Mouse (Mus musculus) right cerebral cortex, adult 18-20 months (tissue): ENCODE data around the gene Abcb8.

Source experiments
- DNase-seq: peaks from one replicate; pipeline ENCODE4 v3.0.0; 2022; ENCODE audit warnings: mixed read lengths

Abcb8 gene

DNA sequence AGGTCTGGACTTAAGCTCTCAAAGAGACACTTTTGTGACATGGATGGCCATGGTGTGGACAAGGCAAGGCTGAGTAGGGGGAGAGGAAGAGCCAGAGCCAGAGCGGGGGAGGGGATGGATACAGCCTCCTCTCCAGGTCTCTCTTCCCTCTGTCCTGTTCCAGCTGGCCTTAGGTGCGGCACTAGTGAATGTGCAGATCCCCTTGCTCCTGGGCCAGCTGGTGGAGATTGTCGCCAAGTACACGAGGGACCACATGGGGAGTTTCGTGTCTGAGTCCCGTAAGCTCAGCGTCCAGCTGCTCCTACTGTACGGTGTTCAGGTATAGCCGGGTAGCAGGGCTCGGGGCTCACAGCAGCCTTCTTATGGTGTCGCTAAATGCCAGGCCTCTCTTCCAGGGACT is 6.9 kb downstream of the Abcb8 start:
- DNase-seq: no peak

DNA sequence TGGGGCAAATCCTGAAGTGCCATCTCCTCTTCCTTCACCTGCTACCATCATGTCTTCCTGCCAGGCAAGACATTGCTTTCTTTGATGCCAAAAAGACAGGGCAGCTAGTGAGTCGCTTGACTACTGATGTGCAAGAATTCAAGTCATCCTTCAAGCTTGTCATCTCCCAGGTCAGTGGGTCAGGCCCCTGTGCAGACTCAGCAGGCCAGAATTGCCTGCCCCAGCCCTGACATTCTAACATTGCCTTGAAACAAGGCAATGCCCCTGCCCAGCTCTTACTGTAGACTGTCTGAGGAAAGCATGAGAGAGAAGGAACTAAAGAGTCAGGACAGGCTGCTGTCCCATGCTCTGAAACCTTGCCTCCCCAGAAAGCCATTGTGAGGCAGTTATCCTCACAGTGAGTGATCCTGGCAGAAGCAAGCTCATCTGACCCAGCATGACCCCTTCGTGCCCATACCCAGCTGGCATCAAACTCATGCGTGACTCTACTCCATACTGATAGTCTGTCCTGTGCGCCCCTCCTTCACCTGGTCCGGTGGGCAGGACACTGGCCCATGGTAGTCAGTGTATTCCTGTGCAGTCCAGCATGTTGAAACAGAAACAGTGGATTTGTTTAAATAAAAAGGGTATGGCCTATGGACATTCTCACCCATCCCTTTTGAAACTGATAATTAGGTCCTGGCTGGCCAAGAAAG is 7.6 kb downstream of the Abcb8 start:
- DNase-seq: no peak

DNA sequence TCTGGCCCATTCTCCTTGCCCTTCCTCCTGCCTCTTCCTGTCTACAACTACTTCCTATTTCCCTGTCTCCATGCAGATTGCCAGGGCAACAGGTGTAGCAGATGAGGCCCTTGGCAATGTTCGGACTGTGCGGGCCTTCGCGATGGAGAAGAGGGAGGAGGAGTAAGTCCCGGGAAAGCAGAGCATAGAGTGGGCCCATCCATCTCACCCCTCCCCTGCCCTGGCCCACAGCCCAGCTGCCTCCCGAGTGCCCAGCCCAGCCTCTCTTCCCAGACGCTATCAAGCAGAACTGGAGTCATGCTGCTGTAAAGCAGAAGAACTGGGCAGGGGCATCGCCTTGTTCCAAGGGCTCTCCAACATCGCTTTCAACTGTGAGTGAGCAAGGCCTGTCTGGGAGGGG is 8.5 kb downstream of the Abcb8 start:
- DNase-seq: no peak

DNA sequence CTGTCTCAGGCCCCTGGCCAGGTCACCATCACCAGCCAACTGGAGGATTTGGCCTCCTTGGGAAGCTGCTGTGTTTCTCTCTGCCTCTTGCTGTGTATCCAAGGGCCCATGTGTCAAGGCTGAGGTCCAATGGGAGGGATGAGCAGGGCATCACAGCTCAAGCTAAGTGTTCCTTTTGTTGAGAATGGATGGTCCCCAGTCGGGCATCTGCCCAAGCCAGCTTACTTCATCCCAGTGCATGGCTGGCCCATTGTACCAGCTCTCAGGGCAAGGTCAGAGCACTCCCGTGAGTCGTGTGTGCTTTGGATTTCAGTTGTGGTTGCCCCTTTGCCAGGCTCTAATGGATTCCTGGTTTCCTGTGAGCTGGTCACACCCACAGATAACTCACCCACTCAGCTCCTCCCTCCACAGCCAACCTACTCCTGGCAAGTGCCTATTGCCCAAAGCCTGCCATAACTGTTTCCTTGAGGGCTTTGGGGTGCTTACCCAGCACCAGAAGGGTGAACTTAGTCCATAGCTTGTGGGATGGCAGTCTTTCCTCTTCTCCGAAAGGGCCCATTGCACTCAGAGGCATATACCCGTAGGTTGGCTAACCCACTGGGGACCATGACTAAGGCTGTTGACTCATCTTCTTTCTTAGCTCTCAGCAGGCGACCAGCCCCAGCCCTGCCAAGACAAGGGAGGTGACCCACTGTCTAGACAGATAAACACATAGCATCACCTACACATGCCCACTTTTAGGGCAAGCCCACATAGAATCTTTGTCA is 11.3 kb downstream of the Abcb8 start:
- DNase-seq: peak; percentile 29

DNA sequence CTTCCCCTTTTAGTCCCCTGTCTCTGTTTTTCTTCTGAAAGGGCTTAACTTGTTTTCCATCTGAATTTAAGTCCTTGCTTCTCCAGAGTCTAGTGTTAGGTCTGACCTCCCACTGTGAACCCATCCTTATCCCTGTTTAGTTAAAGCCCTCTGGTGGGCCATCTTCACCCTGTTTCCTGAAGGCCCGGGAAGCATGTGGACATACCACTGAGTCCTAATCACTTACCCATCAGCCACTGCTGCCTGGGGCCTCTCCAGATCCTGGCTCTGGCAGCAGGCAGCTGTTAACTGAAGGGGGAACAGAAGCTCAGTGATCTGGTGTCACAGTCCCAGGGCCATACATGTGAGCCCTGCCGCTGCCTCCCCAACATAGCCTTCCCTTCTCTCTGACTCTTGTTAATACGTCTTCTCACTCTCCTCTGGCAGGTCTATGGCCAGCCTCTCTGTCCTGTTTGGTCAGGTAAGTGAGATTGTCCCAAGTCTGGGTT is 12.0 kb downstream of the Abcb8 start:
- DNase-seq: no peak

DNA sequence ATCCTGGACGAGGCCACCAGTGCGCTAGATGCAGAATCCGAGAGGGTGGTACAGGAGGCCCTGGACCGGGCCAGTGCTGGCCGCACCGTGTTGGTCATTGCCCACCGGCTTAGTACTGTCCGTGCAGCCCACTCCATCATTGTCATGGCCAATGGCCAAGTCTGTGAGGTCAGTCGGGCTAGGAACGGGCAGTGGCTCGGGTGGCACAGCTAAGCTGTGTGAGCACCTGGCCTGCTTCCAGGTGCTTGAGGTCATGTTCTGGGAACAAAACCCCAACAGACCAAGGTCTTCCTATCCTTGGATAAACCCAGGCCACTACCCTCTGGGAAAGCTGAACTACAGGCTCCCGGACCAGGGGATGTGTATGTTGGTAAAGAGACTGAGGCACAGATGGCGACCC is 15.2 kb downstream of the Abcb8 start:
- no peak for DNase-seq

DNA sequence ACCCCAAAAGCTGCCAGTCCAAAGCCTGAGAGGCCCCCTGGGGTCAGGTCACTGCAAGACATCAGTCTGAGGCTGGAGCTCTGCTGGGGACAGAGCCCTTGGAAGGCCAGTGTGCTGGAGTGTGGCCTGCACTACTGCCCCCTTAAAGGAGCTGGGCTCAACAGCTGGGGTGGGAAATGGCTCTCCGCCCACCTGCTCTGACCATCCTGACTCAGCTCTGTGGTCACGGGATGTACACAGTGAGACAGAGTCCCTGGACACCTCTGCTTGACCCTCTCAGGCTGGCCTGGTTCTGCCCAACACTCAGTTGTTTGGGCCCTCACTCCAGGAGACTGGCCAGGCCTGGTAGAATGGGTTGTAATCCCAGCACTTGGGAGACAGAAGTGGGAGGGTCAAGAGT is 16.0 kb downstream of the Abcb8 start:
- no peak for DNase-seq

DNA sequence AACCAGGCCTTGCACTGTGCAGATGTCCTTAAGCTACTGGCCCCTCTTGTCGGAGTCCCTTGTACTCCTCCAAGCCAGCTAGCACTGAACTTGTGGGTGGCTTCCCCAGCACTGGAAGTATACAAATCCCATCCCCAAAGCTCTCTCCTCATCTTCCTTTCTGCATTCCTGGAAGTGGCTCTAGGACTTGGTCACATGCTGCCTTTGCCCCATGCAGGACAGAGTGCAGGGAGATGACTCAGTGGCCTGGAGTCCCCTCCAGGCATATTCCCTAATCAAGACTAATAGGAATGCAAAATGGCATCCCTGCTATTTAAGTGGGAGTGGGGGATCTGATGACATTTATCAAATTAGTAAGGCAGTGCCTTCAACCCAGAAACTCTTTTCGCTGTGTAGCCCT is 18.6 kb downstream of the Abcb8 start:
- no peak for DNase-seq

DNA sequence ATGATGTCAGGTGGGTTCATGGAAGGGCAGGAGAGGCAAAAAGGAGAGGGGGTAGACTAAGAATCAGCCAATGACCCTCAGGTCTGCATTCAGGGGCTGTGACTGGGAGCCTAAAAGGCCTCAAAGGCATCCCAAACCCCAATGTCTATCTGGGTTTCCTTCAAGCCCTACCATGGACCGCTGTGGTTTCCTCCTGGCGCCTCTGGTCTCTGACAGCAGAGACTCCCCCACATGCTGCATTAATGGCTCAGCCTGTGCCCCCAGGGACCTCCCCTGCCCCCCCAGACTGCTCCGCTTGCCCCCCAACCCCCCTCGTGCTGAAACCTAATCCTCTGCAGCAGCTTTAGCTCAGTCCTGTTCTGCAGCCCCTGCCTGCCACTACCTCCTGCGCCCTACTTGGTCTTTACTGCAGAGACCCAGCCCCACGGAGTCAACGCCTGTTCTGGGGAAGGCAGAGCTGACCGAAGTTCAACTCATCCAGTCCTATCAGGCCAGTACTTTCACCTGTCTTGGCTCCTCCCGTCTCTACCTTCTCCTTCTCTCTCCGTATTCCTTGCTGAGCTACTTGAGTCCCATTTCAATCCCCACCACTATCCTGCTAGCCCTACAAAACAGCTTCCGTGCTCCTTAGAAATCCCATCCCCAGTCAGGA is 19.7 kb downstream of the Abcb8 start, which contains the start of gene Asic3:
Asic3 (plus strand) TSS at position 351 of the 652 bp plus-strand sequence.
- no peak for DNase-seq

DNA sequence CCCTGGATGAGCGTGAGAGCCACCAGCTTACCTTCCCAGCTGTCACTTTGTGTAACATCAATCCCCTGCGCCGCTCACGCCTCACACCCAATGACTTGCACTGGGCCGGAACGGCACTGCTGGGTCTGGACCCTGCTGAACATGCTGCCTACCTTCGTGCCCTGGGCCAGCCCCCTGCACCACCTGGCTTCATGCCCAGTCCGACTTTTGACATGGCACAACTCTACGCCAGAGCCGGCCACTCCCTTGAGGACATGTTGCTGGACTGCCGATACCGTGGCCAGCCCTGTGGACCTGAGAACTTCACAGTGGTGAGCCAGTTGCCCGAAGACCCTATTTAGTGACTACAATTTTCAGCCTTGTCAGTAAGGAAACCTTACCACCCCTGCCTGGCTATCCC is 20.5 kb downstream of the Abcb8 start:
- no peak for DNase-seq

DNA sequence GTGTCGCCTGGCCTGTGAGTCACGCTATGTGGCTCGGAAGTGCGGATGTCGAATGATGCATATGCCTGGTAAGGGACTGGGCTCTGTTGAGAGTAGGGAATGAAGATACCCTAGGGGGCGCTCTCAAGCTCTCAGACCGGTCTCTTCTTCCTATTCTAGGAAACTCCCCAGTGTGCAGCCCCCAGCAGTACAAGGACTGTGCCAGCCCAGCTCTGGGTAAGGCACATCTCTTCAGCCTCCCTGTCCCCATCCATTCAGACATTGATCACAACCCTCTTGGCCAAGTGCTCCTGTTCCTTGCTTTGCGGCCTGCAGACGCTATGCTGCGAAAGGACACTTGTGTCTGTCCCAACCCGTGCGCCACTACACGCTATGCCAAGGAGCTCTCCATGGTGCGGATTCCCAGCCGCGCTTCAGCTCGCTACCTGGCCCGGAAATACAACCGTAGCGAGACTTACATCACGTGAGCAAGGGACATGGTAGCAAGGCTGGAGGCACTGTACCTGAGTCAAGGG is 22.8 kb downstream of the Abcb8 start:
- peak; percentile 66 for DNase-seq

DNA sequence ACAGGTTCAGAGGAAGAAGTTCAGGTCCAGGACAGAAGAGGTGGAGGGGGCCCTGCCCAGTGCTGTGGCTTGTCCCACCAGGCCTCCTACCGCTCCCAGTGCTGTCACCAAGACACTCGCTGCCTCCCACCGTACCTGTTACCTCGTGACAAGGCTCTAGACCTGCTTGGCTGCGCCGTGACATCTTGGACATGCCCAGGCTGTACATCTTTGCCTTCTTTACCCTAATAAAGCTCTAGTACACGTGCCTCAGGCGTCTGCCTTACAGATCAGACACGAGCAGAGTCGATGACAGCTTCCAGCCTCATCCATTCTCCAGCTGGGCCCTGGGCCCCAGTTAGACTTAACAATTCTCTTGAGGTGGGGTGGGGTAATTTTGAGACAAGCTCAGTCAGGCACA is 24.1 kb downstream of the Abcb8 start:
- no peak for DNase-seq

DNA sequence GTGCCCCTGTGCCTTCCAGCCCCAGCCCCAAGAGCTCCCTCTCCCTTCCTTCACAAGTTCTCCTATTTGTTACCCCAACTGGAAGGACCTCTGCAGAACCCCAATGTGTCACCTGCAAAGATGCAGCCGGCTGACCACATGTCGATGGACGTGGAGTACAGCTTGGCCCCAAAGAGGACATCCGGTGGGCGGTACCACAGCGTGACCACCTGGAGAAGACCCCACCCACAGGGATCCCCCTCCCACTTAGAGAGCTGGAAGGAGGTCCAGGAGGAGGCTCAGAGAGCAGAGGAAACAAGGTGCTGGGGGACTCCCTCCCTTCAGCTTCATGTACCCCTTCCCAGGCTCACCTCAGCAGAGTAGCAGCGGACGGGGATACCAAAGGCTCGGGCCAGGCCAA is 26.9 kb downstream of the Abcb8 start:
- DNase-seq: no peak

DNA sequence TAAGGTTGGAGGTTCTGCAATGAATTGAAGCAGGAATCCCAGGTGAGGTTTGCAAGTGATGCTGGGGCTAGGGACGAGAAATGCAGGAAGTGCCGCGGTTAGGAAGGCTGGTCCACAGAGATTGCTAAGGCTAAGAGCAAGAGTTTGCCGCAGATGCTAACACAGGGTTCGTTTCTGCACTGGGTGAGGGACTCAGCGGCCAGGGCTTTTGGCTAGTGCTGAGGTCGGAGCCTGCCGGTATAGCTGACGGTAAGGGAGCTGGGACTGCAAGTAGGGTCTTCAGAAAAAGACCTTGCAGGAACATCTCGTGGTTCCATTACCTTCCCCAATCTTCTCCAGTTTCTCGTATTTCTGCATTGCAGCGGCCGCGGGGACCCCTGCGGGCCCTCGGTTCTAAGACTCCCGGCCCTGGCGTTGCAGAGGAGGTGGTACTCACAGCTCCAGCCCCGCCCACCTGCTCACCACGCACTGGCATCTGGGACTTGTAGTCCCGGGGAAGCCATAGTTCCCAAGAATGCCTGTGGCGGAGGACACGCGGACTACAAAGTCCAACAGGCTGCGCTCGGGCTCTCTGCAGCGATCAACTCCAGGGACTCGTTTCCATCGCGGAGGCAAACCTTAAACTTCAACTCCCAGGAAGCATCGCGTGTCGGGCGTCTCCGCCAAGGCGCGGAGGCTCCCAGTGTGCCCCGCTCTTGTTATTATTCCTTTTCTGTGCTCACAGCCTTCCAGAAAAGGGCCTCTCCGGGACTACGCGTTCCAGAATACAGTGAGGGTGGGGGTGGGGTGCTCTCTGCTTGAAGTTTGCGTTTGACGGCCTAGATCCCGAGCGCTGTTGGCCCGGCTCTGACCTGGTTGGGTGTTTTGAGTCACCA is 29.9 kb downstream of the Abcb8 start, which contains the start of the genes Cdk5 and Slc4a2:
Cdk5 (minus strand) TSS at position 402 of the 875 bp plus-strand sequence.
Slc4a2 (plus strand) TSS at position 709 of the 875 bp plus-strand sequence.
- peak; percentile 100 for DNase-seq

DNA sequence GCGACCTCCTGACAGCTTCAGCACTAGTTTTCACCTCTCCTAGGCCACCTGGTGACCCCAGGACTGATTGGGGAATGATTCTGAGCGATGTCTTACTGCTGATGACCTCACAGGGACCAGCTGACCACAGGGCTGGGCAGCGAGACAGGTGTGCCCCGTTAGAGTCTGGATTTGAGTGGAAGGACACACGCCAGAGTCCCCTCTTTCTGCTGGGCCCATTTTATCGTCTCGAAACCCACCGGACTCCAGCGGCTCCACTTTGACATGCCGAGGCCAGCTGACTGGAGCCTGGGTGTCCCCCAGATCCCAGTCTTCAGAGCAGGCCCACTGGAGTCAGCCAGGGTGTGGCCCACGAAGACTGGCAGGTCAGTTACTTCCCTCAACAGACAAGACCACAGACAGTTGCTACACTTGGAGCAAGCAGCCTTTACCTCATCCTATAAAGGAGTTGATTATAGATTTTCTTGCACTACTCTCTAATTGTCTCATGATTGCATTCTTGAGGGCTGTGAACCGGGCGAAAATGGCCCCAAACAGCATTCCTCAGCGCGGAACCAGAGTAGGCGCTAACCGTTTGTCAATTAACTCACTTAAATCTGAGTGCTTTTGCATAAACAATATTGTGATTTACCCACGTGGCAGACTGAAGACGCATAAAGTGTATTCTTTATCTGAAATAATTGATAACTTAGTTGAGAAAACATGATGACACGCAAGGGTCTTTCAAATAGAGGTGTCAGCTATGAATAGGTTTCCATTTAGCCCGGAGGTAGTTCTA is 30.7 kb downstream of the Abcb8 start:
- DNase-seq: no peak

DNA sequence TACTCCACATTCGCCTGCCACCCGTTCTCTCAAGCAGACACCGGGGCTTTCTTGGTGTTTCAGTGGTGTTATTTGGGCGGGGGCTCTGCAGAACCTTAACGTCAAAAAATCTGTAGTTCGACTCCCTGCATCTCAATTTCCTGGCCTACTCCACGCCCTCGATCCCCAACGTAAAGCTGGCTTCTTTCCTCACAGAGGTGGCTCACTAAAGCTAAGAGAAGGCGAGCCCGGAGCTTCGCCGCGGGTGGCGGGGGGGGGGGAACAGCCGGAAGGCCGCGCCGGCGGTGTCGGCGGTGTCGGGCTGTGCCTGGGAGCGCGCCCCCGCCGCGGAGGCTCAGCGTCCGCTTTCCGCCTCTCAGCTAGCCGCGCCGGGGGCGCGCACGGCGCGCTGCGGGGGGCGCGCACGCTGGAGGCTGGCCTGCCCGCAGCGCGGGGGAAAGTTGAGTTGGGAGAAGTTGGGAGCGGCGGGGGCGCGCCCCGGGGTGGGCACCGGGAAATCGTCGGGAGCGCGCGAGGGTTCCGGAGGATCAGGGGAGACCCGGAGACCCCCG is 31.5 kb downstream of the Abcb8 start:
- peak; percentile 83 for DNase-seq

DNA sequence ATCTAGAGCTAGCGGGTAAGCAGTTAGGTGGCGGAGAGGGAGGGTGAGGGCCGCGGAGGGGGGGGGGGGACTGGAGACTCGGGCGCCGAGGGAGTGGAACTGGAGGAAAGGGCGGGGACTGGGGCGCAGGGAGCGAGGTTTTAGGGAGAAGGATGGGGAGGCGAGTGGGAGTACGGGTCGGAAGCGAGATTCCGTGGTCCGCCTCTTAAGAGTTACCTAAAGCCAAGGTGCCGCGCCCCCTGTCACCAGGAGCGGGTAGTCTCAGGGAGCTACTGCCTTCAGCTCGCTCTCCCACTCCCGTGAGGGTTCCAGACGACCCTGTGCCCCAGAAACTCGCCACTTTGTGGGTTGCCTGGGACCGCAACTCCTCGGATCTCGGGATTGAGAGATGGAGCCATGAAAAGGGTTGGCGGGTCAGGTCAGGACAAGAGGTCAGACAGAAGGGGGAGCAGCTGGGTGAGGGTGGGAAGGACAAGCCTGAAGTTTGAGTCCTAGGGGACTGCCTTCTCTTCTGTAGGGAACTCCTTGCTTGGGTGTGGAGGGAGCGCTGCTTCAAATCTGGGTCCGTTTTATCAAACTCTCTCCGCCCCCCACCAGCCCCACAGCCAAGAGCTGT is 32.1 kb downstream of the Abcb8 start:
- DNase-seq: no peak

DNA sequence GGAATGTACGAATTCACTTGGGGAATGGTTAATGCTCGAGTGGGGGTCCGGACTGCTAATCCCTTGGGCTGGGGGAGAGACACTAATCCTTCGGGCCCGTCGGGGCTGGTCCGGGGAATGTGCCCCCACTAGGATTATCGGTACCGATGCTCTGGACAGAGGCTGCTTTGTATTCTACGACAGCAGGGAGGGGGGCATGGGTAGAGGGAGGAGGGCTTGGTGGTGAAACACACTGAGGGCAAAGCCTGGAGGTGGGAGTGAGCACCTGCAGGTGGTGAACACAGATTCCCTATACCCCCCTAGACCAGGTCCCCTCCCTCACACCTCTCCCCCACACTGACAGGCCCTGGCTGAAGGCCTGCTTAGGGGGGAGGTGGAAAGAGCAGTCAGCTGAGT is 32.6 kb downstream of the Abcb8 start:
- DNase-seq: no peak

DNA sequence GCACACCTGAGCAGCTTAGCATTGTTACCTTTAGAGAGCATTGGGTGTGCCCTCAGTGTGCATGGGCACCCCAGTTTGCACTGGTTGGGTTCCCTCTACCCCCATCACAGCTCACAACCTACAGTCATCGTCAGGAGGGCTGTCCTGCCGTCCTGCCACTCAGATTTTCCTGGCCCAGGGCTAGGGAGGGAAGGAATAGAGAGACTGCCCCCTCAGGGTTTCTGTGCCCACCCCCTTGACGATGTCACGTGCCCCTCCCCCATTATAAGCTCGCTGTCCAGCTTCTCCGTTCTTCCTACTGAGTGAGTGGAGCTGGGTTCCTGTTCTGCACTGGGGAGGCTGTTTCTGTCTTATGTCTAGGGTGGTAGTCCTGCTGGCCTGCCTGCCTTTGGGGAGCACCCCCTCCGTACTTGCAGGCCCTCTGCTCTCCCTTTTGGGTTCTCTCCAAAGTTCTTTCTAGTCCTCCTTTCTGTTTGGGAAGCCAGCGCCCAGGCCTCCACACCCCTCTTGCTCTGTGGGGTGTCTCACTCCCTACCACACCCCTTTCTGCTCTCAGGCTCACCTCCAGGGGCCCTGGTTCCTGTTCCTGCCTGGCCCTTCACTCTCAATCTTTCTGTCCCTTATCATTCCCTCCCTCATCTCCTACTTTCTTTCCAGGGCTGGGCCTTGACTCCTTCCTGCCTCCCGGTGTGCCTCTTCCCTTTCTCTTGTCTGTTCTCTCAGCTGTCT is 33.3 kb downstream of the Abcb8 start:
- no peak for DNase-seq

DNA sequence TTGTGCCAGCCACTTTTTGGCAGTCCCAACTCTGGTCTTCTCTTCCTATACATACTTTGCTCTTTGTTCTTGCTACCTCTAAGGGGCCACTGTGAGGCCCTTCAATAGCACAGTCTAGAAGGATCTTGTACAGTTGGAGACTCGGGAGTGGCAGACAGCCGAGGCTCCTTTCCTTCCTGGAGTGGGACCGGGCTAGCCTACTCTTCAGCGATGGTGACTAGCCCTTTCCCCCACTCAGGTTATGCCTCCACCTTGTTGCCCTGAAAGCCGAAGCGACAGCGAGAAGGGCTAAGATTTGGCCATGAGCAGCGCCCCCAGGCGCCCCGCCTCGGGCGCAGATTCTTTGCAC is 33.8 kb downstream of the Abcb8 start:
- DNase-seq: no peak
